Mouse (Mus musculus) naive thymus-derived CD4-positive, alpha-beta T cell, adult 2 months (primary cell): ENCODE measurements around the gene Prim1.
A peak's percentile ranks its signal among the peaks of the same experiment; 100 is the strongest.

Source experiments
- DNase-seq: peaks from one replicate; pipeline ENCODE4 v3.0.0-alpha.2; 2011; ENCODE audit warnings: low read depth

Gene Prim1

GRCm38 (mm10) chr10:128015068-128015934, at the start of gene Prim1:
TSS of gene Prim1 (plus strand) at chr10:128015168.
- peak; percentile 82 for DNase-seq

GRCm38 (mm10) chr10:127966506-127966905, 48.5 kb upstream of the Prim1 start:
- DNase-seq: no peak

- DNase-seq: no peak
Observed at GRCm38 (mm10) chr10:127969820-127970219, 45.1 kb upstream of the Prim1 start.

- DNase-seq: no peak
Observed at GRCm38 (mm10) chr10:127970359-127970831, 44.6 kb upstream of the Prim1 start.

- DNase-seq: no peak
Observed at GRCm38 (mm10) chr10:127971135-127971534, 43.8 kb upstream of the Prim1 start.

- DNase-seq: no peak
Observed at GRCm38 (mm10) chr10:127974062-127974461, 40.9 kb upstream of the Prim1 start.

GRCm38 (mm10) chr10:127975503-127975902, 39.5 kb upstream of the Prim1 start:
- no peak for DNase-seq

- DNase-seq: no peak
Observed at GRCm38 (mm10) chr10:127984650-127985049, 30.3 kb upstream of the Prim1 start.

- no peak for DNase-seq
Observed at GRCm38 (mm10) chr10:127985601-127986000, 29.4 kb upstream of the Prim1 start.

- no peak for DNase-seq
Observed at GRCm38 (mm10) chr10:127996690-127997089, 18.3 kb upstream of the Prim1 start.

GRCm38 (mm10) chr10:127998260-127998659, 16.7 kb upstream of the Prim1 start:
- peak; percentile 26 for DNase-seq

GRCm38 (mm10) chr10:128003281-128003801, 11.6 kb upstream of the Prim1 start:
- DNase-seq: no peak

GRCm38 (mm10) chr10:128004918-128005317, 10.1 kb upstream of the Prim1 start:
- no peak for DNase-seq

- DNase-seq: no peak
Observed at GRCm38 (mm10) chr10:128005479-128005878, 9.5 kb upstream of the Prim1 start.

GRCm38 (mm10) chr10:128007446-128007845, 7.5 kb upstream of the Prim1 start, which contains the start of gene Hsd17b6:
TSS of gene Hsd17b6 (minus strand) at chr10:128007611.
- no peak for DNase-seq

- peak; percentile 90 for DNase-seq
Observed at GRCm38 (mm10) chr10:128008207-128008889, 6.6 kb upstream of the Prim1 start.

- no peak for DNase-seq
Observed at GRCm38 (mm10) chr10:128009735-128010134, 5.2 kb upstream of the Prim1 start.

GRCm38 (mm10) chr10:128022196-128022595, 7.2 kb downstream of the Prim1 start:
- DNase-seq: no peak

GRCm38 (mm10) chr10:128023496-128023895, 8.5 kb downstream of the Prim1 start:
- no peak for DNase-seq

GRCm38 (mm10) chr10:128029931-128030330, 15.0 kb downstream of the Prim1 start:
- no peak for DNase-seq

- no peak for DNase-seq
Observed at GRCm38 (mm10) chr10:128030860-128031259, 15.9 kb downstream of the Prim1 start.

GRCm38 (mm10) chr10:128036746-128037425, 21.9 kb downstream of the Prim1 start:
- peak; percentile 53 for DNase-seq
